Mouse (Mus musculus): Measurements from ENCODE around the gene Rasa3. TPM values are rescaled to one million over a fixed set of nuclear protein-coding genes. Genes with fewer than 3 reads are reported as not detected.

Rasa3 gene
- polyA plus RNA-seq, 1 experiment from 2014 or later, result 28.3 TPM

- 66% methylated on average over 9 of the region's 9 CpGs for whole genome bisulfite sequencing
- Histone ChIP-seq H3K27me3 (no peaks in the 10 kb centered on the region), H3K9ac (no peak overlapping the region), H3K27ac (replicated peaks) (peak overlapping the region; percentile 39), H3K4me3 (no peak overlapping the region), H3K36me3 (no peaks in the 10 kb centered on the region), H3K4me1 (replicated peaks) (peaks cover 34% of the 10 kb centered on the region), H3K4me2 (no peak overlapping the region), H3K9me3 (peaks cover 3% of the 10 kb centered on the region; the same call in 1 of the 2 replicates)
- ATAC-seq (ENCODE audit: low read depth), result no peak
Observed at GRCm38 (mm10) chr8:13531602-13532171, 145.7 kb downstream of the Rasa3 start.

- no peak overlapping the region for H3K4me2 ChIP-seq
Observed at GRCm38 (mm10) chr8:13530941-13531340, 146.5 kb downstream of the Rasa3 start.

GRCm38 (mm10) chr8:13530401-13530800, 147.0 kb downstream of the Rasa3 start:
- peak; percentile 38 for ATAC-seq (ENCODE audit: low read depth)
- no peaks in the 10 kb centered on the region for H3K27me3 ChIP-seq
- no peak overlapping the region for H3K9ac ChIP-seq
- H3K9me3 ChIP-seq, result peaks cover 3% of the 10 kb centered on the region; the same call in 1 of the 2 replicates
- H3K36me3 ChIP-seq, result no peaks in the 10 kb centered on the region
- WGBS, result 67% methylated on average over 3 of the region's 3 CpGs
- H3K4me1 ChIP-seq (replicated peaks), result peaks cover 34% of the 10 kb centered on the region
- no peak overlapping the region for H3K4me3 ChIP-seq
- H3K27ac ChIP-seq (replicated peaks), result peak overlapping the region; percentile 39
- no peak overlapping the region for H3K4me2 ChIP-seq

More at GRCm38 (mm10) chr8:13530941-13531340, 146.5 kb downstream of the Rasa3 start:
- Histone ChIP-seq H3K4me1 (replicated peaks) (peaks cover 34% of the 10 kb centered on the region), H3K9me3 (peaks cover 3% of the 10 kb centered on the region; the same call in 1 of the 2 replicates), H3K36me3 (no peaks in the 10 kb centered on the region), H3K27ac (replicated peaks) (peak overlapping the region; percentile 39), H3K4me3 (no peak overlapping the region), H3K27me3 (no peaks in the 10 kb centered on the region), H3K9ac (no peak overlapping the region)
- 15% methylated on average over 5 of the region's 5 CpGs for WGBS
- peak; percentile 83 for ATAC-seq (ENCODE audit: low read depth)

- Histone ChIP-seq H3K27ac (replicated peaks) (peak overlapping the region; percentile 39), H3K4me3 (no peak overlapping the region), H3K9me3 (peaks cover 3% of the 10 kb centered on the region; the same call in 1 of the 2 replicates), H3K4me1 (replicated peaks) (peaks cover 34% of the 10 kb centered on the region), H3K36me3 (no peaks in the 10 kb centered on the region), H3K9ac (no peak overlapping the region), H3K27me3 (no peaks in the 10 kb centered on the region), H3K4me2 (no peak overlapping the region)
- ATAC-seq (ENCODE audit: low read depth), result peak; percentile 60
- WGBS, result 66% methylated on average over 7 of the region's 7 CpGs
Observed at GRCm38 (mm10) chr8:13529891-13530316, 147.5 kb downstream of the Rasa3 start.

GRCm38 (mm10) chr8:13529011-13529840, 148.2 kb downstream of the Rasa3 start:
- H3K36me3 ChIP-seq, result no peaks in the 10 kb centered on the region
- 0 out of 2 replicates have a peak overlapping the region, but pooled peaks have one; percentile 39 for H3K27ac ChIP-seq (replicated peaks)
- H3K9me3 ChIP-seq, result peaks cover 3% of the 10 kb centered on the region; the same call in 1 of the 2 replicates
- 73% methylated on average over 15 of the region's 15 CpGs for WGBS
- peaks cover 34% of the 10 kb centered on the region for H3K4me1 ChIP-seq (replicated peaks)
- no peak overlapping the region for H3K4me2 ChIP-seq
- no peaks in the 10 kb centered on the region for H3K27me3 ChIP-seq
- H3K9ac ChIP-seq, result no peak overlapping the region
- no peak for ATAC-seq (ENCODE audit: low read depth)
- no peak overlapping the region for H3K4me3 ChIP-seq

- Histone ChIP-seq H3K4me1 (replicated peaks) (no peaks in the 10 kb centered on the region), H3K4me2 (no peak overlapping the region), H3K4me3 (no peak overlapping the region), H3K36me3 (no peaks in the 10 kb centered on the region), H3K27ac (replicated peaks) (no peak overlapping the region), H3K9ac (no peak overlapping the region), H3K9me3 (no peaks in the 10 kb centered on the region), H3K27me3 (peaks cover 4% of the 10 kb centered on the region; the same call in 1 of the 2 replicates)
- ATAC-seq (ENCODE audit: low read depth), result no peak
- 62% methylated on average over 7 of the region's 7 CpGs for WGBS
Observed at GRCm38 (mm10) chr8:13521392-13521791, 156.0 kb downstream of the Rasa3 start.

- Histone ChIP-seq H3K9me3 (no peaks in the 10 kb centered on the region), H3K4me2 (no peak overlapping the region), H3K4me1 (replicated peaks) (no peaks in the 10 kb centered on the region), H3K4me3 (no peak overlapping the region), H3K36me3 (no peaks in the 10 kb centered on the region), H3K27me3 (peaks cover 4% of the 10 kb centered on the region; the same call in 1 of the 2 replicates), H3K27ac (replicated peaks) (no peak overlapping the region), H3K9ac (no peak overlapping the region)
- WGBS, result 77% methylated on average over 6 of the region's 6 CpGs
- no peak for ATAC-seq (ENCODE audit: low read depth)
Observed at GRCm38 (mm10) chr8:13520349-13520748, 157.1 kb downstream of the Rasa3 start.

- 81% methylated on average over 9 of the region's 9 CpGs for WGBS
- H3K36me3 ChIP-seq, result no peaks in the 10 kb centered on the region
Observed at GRCm38 (mm10) chr8:13519503-13519902, 157.9 kb downstream of the Rasa3 start.

GRCm38 (mm10) chr8:13517284-13517781, 160.1 kb downstream of the Rasa3 start:
- Histone ChIP-seq H3K27ac (replicated peaks) (no peak overlapping the region), H3K9ac (no peak overlapping the region), H3K9me3 (no peaks in the 10 kb centered on the region), H3K4me2 (no peak overlapping the region), H3K4me1 (replicated peaks) (no peaks in the 10 kb centered on the region), H3K4me3 (no peak overlapping the region), H3K27me3 (no peaks in the 10 kb centered on the region), H3K36me3 (no peaks in the 10 kb centered on the region)
- WGBS, result 93% methylated on average over 6 of the region's 6 CpGs
- ATAC-seq (ENCODE audit: low read depth), result no peak

More at GRCm38 (mm10) chr8:13519503-13519902, 157.9 kb downstream of the Rasa3 start:
- ATAC-seq (ENCODE audit: low read depth), result no peak
- Histone ChIP-seq H3K27me3 (peaks cover 4% of the 10 kb centered on the region; the same call in 1 of the 2 replicates), H3K27ac (replicated peaks) (no peak overlapping the region), H3K4me1 (replicated peaks) (no peaks in the 10 kb centered on the region), H3K9ac (no peak overlapping the region), H3K4me3 (no peak overlapping the region), H3K4me2 (no peak overlapping the region), H3K9me3 (no peaks in the 10 kb centered on the region)

Other genes starting within 250 kb of the Rasa3 start
- gene Tmem255b, start 242.4 kb downstream of the Rasa3 start, polyA plus RNA-seq (2015; fragmentation: Nextera tagmentation; extraction: Ambion mirVana), result 0.25 and 0.68 TPM in 2 replicates
- gene Gas6, start 183.1 kb downstream of the Rasa3 start, polyA plus RNA-seq (2015; fragmentation: Nextera tagmentation; extraction: Ambion mirVana), result 25.9 and 28.8 TPM in 2 replicates
- gene 1700029H14Rik, start 115.1 kb downstream of the Rasa3 start, polyA plus RNA-seq (2015; fragmentation: Nextera tagmentation; extraction: Ambion mirVana), result not detected in 2 replicates
- gene Cfap97d2, start 28.3 kb upstream of the Rasa3 start, polyA plus RNA-seq (2015; fragmentation: Nextera tagmentation; extraction: Ambion mirVana), result 1.3 and 1.8 TPM in 2 replicates
- 166 and 175 TPM in 2 replicates for gene Cdc16, start 80.1 kb upstream of the Rasa3 start, polyA plus RNA-seq (2015; fragmentation: Nextera tagmentation; extraction: Ambion mirVana)
- 42.4 and 46.2 TPM in 2 replicates for gene Upf3a, start 108.0 kb upstream of the Rasa3 start, polyA plus RNA-seq (2015; fragmentation: Nextera tagmentation; extraction: Ambion mirVana)
- gene AF366264, start 160.8 kb upstream of the Rasa3 start, polyA plus RNA-seq (2015; fragmentation: Nextera tagmentation; extraction: Ambion mirVana), result not detected in 2 replicates
- gene Champ1, start 192.0 kb upstream of the Rasa3 start, polyA plus RNA-seq (2015; fragmentation: Nextera tagmentation; extraction: Ambion mirVana), result 43.9 and 48.8 TPM in 2 replicates
- 116 and 127 TPM in 2 replicates for gene Coprs, start 212.7 kb upstream of the Rasa3 start, polyA plus RNA-seq (2015; fragmentation: Nextera tagmentation; extraction: Ambion mirVana)